Mouse (Mus musculus): ENCODE results near the gene Serf2. TPM values are rescaled to one million over a fixed set of nuclear protein-coding genes. Genes with fewer than 3 reads are reported as not detected.
"Not testable (repeated sequence)": the region's sequence is repeated elsewhere in the genome, so short reads cannot be mapped to it uniquely, and the experiment has no call there.

Serf2 gene
- polyA plus RNA-seq, 1 experiment, result 476 TPM

DNA sequence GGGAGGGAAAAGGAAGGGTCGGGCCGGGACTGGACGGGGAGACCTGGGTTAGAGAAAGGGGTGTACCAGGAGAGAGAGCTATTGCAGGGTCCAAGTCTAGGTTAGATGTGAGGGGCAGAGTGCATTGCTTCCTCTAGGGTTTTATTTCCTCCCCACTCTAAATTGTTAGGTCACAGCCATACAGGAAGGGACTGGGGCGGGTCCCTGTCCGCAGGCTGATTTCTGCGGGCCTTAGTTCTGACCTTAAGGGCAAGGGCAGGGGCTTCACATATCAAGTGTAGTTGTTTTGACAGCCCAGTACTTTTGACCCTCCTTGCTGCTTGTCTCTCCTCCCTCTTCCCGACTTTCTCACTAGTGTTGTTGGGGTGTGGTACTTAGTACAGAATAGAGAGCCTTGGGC, 1.1 kb downstream of the Serf2 start:
- under 1% methylated on average over 7 of the region's 7 CpGs for WGBS
- peak overlapping the region; percentile 76 for H3K4me3 ChIP-seq (replicated peaks; ENCODE audit: control insufficient read depth, low read depth, low read length)
- peak overlapping the region; percentile 98 for H3K27ac ChIP-seq (ENCODE audit: control insufficient read depth, insufficient read depth, low read depth, low read length, poor library complexity)
- TF ChIP-seq POLR2A (IDR thresholded peaks at IDR 0.05; ENCODE audit: borderline replicate concordance, control insufficient read depth, low read depth, low read length) (no peak), CTCF (IDR thresholded peaks at IDR 0.05; ENCODE audit: control insufficient read depth, insufficient read depth, low read length) (no peak)
- H3K4me1 ChIP-seq (ENCODE audit: control insufficient read depth, insufficient read depth, low read length), result no peaks in the 10 kb centered on the region

DNA sequence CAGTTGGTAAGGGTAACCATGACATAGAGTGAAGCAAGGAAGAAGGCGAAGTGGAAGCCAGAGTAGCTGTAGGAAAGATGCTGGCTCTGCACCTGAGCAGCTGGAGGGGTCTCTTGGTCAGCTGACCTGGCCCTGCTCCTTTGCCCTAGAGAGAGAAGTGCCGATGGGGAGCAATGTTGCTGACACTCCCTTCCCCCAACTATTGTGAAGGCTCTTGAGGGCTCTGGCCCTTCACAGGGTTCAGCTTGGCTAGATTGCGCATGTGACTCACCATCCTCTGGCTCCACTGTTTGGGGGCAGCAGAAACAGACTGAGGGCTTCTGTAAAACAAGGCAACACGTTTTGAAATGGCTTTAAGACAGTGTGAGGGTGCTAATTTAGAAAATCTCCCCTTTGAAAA, 3.4 kb downstream of the Serf2 start:
- Histone ChIP-seq H3K4me3 (replicated peaks; ENCODE audit: control insufficient read depth, low read depth, low read length) (no peak overlapping the region), H3K27ac (ENCODE audit: control insufficient read depth, insufficient read depth, low read depth, low read length, poor library complexity) (no peak overlapping the region), H3K4me1 (ENCODE audit: control insufficient read depth, insufficient read depth, low read length) (no peaks in the 10 kb centered on the region; the same call in 1 of the 2 replicates)
- 76% methylated on average over 4 of the region's 4 CpGs for WGBS
- no peak for TF ChIP-seq POLR2A (IDR thresholded peaks at IDR 0.05; ENCODE audit: borderline replicate concordance, control insufficient read depth, low read depth, low read length)
- no peak for TF ChIP-seq CTCF (IDR thresholded peaks at IDR 0.05; ENCODE audit: control insufficient read depth, insufficient read depth, low read length)

DNA sequence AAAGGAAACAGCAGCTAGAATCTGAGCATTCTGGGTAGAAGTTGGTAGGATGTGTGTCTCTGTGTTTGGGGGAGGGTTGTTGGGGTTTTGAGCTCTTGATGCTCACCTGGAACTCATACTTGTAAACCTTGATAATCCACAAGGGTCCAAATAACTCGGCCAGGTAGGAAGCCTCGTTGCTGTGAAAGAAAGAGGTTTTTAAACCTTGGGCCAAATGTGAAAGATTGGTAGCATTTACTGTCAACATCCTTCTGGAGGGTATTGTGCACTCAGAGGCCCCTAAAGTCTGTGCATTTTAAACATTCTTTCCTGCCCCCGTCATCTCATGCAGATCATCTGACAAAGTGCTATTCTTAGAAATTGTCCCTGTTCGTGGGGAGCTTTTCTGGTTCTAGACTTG, 4.0 kb downstream of the Serf2 start, which contains the start of gene Hypk:
TSS of gene Hypk (plus strand) at position 301 of the 400 bp plus-strand sequence.
- Histone ChIP-seq H3K4me1 (ENCODE audit: control insufficient read depth, insufficient read depth, low read length) (no peaks in the 10 kb centered on the region; the same call in 1 of the 2 replicates), H3K27ac (ENCODE audit: control insufficient read depth, insufficient read depth, low read depth, low read length, poor library complexity) (no peak within 1 kb of the TSS), H3K4me3 (replicated peaks; ENCODE audit: control insufficient read depth, low read depth, low read length) (no peak within 1 kb of the TSS)
- WGBS, result 68% methylated on average over 4 of the region's 4 CpGs
- no peak for TF ChIP-seq POLR2A (IDR thresholded peaks at IDR 0.05; ENCODE audit: borderline replicate concordance, control insufficient read depth, low read depth, low read length)
- TF ChIP-seq CTCF (IDR thresholded peaks at IDR 0.05; ENCODE audit: control insufficient read depth, insufficient read depth, low read length), result no peak

DNA sequence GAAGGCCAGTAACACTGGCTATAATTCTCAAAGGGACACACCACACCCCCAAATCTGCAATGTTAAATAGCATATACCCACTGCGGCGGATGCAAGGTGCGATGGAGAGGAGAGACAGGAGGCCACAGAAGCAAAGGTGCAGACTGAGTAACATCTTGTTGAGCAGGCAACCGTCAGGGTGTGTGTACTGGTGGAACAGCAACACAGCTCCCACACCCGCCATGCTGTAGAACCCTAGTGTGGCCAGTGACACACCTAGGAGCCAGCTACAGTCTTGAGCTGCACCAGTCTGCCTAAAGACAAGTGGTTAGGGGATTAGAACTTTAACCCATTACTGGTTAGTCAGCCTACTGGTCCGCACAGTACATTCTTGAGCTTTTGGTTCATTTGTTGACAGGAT, 4.9 kb downstream of the Serf2 start:
- no peak for TF ChIP-seq CTCF (IDR thresholded peaks at IDR 0.05; ENCODE audit: control insufficient read depth, insufficient read depth, low read length)
- TF ChIP-seq POLR2A (IDR thresholded peaks at IDR 0.05; ENCODE audit: borderline replicate concordance, control insufficient read depth, low read depth, low read length), result no peak
- whole genome bisulfite sequencing, result 95% methylated on average over 6 of the region's 6 CpGs
- no peak overlapping the region for H3K4me3 ChIP-seq (replicated peaks; ENCODE audit: control insufficient read depth, low read depth, low read length)
- no peak overlapping the region for H3K27ac ChIP-seq (ENCODE audit: control insufficient read depth, insufficient read depth, low read depth, low read length, poor library complexity)
- H3K4me1 ChIP-seq (ENCODE audit: control insufficient read depth, insufficient read depth, low read length), result no peaks in the 10 kb centered on the region; the same call in 1 of the 2 replicates

DNA sequence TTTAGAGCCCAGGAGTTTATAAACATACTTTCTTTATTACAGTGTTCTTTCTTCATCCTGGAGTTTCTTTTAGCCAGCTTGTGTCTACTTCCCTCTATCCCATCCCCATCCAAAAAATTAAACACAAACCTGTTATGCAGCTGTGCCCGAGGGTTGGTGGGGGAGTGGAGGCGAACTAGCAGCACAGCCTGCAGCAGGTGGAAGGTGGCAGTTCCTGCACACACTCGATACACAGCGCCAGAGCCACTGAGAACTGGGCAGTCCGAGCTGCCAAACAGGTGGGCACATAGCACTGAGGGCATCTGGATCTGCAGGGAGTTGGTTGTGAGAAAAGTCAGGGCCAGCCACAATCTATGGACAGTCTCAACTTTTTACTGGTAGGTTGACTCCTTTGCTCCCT, 6.5 kb downstream of the Serf2 start:
- WGBS, result 85% methylated on average over 5 of the region's 5 CpGs
- Histone ChIP-seq H3K27ac (ENCODE audit: control insufficient read depth, insufficient read depth, low read depth, low read length, poor library complexity) (no peak overlapping the region), H3K4me1 (ENCODE audit: control insufficient read depth, insufficient read depth, low read length) (no peaks in the 10 kb centered on the region; the same call in 1 of the 2 replicates), H3K4me3 (replicated peaks; ENCODE audit: control insufficient read depth, low read depth, low read length) (no peak overlapping the region)
- TF ChIP-seq POLR2A (IDR thresholded peaks at IDR 0.05; ENCODE audit: borderline replicate concordance, control insufficient read depth, low read depth, low read length) (peak; percentile 21; the same call in 1 of the 2 replicates), CTCF (IDR thresholded peaks at IDR 0.05; ENCODE audit: control insufficient read depth, insufficient read depth, low read length) (no peak)

DNA sequence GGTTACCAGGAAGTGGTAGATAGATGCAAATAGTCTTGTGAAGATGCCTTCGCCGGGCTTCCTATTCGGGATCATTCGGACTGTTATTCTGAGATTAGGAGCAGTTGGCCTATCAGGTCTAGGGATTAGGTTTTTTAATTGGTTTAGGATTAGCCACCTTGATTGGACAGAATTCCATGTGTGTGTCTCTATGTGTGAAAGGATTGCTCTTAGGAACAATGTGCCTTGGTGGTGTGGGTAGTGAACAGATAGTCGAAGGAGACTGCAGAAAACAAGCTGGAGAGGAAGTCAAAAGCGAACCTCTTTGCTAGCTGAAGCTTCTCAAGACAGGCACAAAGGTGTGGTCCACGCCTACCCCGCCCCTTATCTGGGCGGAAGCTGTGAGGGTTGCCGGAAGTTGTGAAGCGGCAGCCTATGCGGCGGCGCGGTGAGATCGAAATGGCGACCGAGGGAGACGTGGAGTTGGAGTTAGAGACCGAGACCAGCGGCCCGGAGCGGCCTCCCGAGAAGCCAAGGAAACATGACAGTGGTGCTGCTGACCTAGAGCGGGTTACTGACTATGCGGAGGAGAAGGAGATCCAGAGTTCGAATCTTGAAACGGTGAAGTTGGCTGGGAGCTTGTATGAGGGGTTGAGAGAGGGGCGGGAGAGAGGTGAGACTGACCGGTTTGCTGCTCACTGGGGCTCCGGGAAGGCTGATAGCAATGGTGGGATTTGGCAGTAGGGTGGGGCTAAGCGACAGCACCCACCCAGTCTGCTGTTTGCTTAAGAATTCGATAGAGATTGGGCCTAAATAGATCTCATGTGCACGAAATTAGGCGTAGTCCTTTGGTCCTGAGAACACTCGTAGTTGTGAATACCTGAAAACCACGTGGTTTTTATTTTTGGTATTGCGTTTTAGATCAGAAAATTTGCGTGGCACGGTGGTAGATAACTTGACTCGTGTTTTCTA, 8.0 kb downstream of the Serf2 start, which contains the start of gene Serinc4:
TSS of gene Serinc4 (minus strand) at position 90 of the 951 bp plus-strand sequence.
- no peaks in the 10 kb centered on the region; the same call in 1 of the 2 replicates for H3K4me1 ChIP-seq (ENCODE audit: control insufficient read depth, insufficient read depth, low read length)
- 3% methylated on average over 41 of the region's 41 CpGs for WGBS
- no peak for TF ChIP-seq CTCF (IDR thresholded peaks at IDR 0.05; ENCODE audit: control insufficient read depth, insufficient read depth, low read length)
- TF ChIP-seq POLR2A (IDR thresholded peaks at IDR 0.05; ENCODE audit: borderline replicate concordance, control insufficient read depth, low read depth, low read length), result peak; percentile 86; the same call in 1 of the 2 replicates
- peak within 1 kb of the TSS; percentile 97 for H3K4me3 ChIP-seq (replicated peaks; ENCODE audit: control insufficient read depth, low read depth, low read length)
- peak within 1 kb of the TSS; percentile 88 for H3K27ac ChIP-seq (ENCODE audit: control insufficient read depth, insufficient read depth, low read depth, low read length, poor library complexity)

DNA sequence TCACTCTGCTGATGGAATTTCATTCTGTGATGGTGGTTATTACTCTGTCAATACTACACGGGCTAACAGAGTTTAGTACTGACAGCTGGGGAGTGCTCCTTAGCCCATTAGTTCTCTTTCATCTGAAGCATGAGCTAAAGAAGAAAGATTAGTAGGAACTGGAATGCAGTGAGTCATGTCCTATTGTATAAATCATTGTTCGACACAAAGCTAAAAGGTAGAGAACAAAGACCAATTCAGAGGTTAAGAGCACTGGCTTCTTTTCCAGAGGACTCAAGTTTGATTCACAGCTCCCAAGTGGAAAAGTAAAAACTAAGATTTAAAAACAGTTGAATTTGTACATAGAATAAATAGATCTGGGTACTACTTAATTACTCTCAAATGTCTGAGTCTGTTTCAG, 11.1 kb downstream of the Serf2 start:
- H3K4me1 ChIP-seq (ENCODE audit: control insufficient read depth, insufficient read depth, low read length), result no peaks in the 10 kb centered on the region; the same call in 1 of the 2 replicates
- H3K4me3 ChIP-seq (replicated peaks; ENCODE audit: control insufficient read depth, low read depth, low read length), result no peak overlapping the region
- TF ChIP-seq POLR2A (IDR thresholded peaks at IDR 0.05; ENCODE audit: borderline replicate concordance, control insufficient read depth, low read depth, low read length), result no peak
- no peak for TF ChIP-seq CTCF (IDR thresholded peaks at IDR 0.05; ENCODE audit: control insufficient read depth, insufficient read depth, low read length)
- no peak overlapping the region for H3K27ac ChIP-seq (ENCODE audit: control insufficient read depth, insufficient read depth, low read depth, low read length, poor library complexity)
- WGBS, result 80% methylated on average over 2 of the region's 2 CpGs

DNA sequence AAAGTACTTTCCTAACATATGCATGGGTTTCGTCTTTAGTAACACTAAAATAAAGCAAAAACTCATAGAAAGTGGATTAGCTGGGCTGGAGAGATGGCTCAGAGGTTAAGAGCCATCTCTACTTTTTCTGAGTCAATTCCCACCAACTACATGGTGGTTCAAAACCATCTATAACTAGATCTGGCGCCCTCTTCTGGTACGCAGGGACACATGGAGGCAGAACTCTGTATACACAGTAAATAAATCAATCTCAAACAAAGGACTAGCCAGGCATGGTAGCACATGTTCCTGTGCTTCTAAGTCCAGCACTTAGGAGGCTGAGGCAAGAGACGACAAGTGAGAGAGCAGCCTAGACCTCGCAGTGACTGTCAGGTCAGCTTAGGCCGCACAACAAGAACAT, 20.0 kb downstream of the Serf2 start:
- not testable (repeated sequence) for H3K27ac ChIP-seq (ENCODE audit: control insufficient read depth, insufficient read depth, low read depth, low read length, poor library complexity); H3K4me1 ChIP-seq (ENCODE audit: control insufficient read depth, insufficient read depth, low read length); H3K4me3 ChIP-seq (replicated peaks; ENCODE audit: control insufficient read depth, low read depth, low read length)
- 65% methylated on average over 4 of the region's 6 CpGs for WGBS

DNA sequence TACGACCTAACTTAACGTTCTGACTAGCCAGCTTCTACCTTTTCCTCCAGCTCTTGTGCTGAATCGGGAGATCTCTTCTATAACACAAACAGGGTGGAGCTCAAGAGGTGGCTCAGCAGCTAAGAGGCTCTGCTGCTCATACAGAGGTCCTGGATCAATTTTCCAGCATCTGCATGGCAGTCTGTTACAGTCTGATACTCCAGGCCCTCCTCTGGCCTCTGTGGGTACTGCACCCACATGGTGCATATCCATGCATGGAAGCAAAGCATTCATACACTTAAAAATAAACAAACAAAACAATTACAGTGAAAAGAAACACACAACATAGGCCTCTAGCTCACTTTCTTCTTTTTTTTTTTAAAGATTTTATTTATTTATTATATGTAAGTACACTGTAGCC, 23.8 kb downstream of the Serf2 start:
- not testable (repeated sequence) for H3K4me3 ChIP-seq (replicated peaks; ENCODE audit: control insufficient read depth, low read depth, low read length); H3K27ac ChIP-seq (ENCODE audit: control insufficient read depth, insufficient read depth, low read depth, low read length, poor library complexity); H3K4me1 ChIP-seq (ENCODE audit: control insufficient read depth, insufficient read depth, low read length)
- 89% methylated on average over 3 of the region's 3 CpGs for WGBS

Measured in bone marrow, adult 2 months (tissue).